Mouse (Mus musculus) hindbrain, postnatal 0 days (tissue): ENCODE measurements around the gene March9. TPM values are rescaled to one million over a fixed set of nuclear protein-coding genes. Genes with fewer than 3 reads are reported as not detected.
A peak's percentile ranks its signal among the peaks of the same experiment; 100 is the strongest.

Experiments used
- ATAC-seq: fragments of 200-750 bp; cut with Nextera tagmentation; 2 replicates; pipeline ENCODE4 v1.8.0; 2017; ENCODE audit warnings: mild to moderate bottlenecking, moderate TSS enrichment, moderate library complexity
- DNase-seq: peaks from one replicate; pipeline ENCODE4 v3.0.0-alpha.2; 2015; ENCODE audit warnings: low spot score
- H3K27ac ChIP-seq: fragments of 300-500 bp; sonication (generic); 2 replicates; pipeline ENCODE4 v1.5.1; 2014; ENCODE audit warnings: mild to moderate bottlenecking
- H3K27me3 ChIP-seq: fragments of 300-500 bp; sonication (generic); 2 replicates; pipeline ENCODE4 v1.6.1; 2014; ENCODE audit warnings: low read length, mixed read lengths; ENCODE audit not compliant: insufficient read depth
- H3K36me3 ChIP-seq: fragments of 300-500 bp; sonication (generic); 2 replicates; pipeline ENCODE4 v1.6.1; 2014; ENCODE audit warnings: low read length, mixed read lengths; ENCODE audit not compliant: insufficient read depth
- H3K4me1 ChIP-seq: fragments of 300-500 bp; sonication (generic); 2 replicates; pipeline ENCODE4 v1.6.1; 2014; ENCODE audit warnings: antibody characterized with exemption, low read length, mixed read lengths; ENCODE audit not compliant: insufficient read depth
- H3K4me2 ChIP-seq: fragments of 300-500 bp; sonication (generic); 2 replicates; pipeline ENCODE4 v1.6.1; 2014; ENCODE audit warnings: low read depth, mild to moderate bottlenecking, low read length, moderate library complexity, mixed read lengths
- H3K4me3 ChIP-seq: fragments of 300-500 bp; sonication (generic); 2 replicates; pipeline ENCODE4 v1.5.1; 2014; ENCODE audit warnings: low read length
- H3K9ac ChIP-seq: fragments of 300-500 bp; sonication (generic); replicated peaks from 2 replicates; pipeline ENCODE4 v1.6.1; 2014; ENCODE audit warnings: mild to moderate bottlenecking, low read length, moderate library complexity, mixed read lengths
- H3K9me3 ChIP-seq: fragments of 300-500 bp; sonication (generic); 2 replicates; pipeline ENCODE4 v1.6.1; 2016; ENCODE audit warnings: low read length, mixed read lengths
- CTCF ChIP-seq: IDR thresholded peaks from 2 replicates; pipeline ENCODE4 v1.5.1; 2016; ENCODE audit warnings: antibody characterized with exemption, control low read depth, low read depth
- WGBS: fragments of 180-500 bp; shearing (Covaris S2); extraction: QIAGEN DNeasy Blood & Tissue Kit; methylation state at CpG from one replicate; pipeline ENCODE4 v1.1.7; 2014; 5-methylcytosine and 5-hydroxymethylcytosine counted together
- polyA plus RNA-seq: library from polyadenylated mRNA; unstranded; fragments of >200 nt; fragmentation: Nextera tagmentation; extraction: Ambion mirVana; gene quantifications from 2 replicates; pipeline ENCODE4 v1.2.1, GENCODE M21; 2015
- total RNA-seq: library from RNA; depleted of rRNA; stranded (reverse); fragments of >200 nt; gene quantifications from 2 replicates; pipeline ENCODE4 v1.2.3, GENCODE M21; 2014

March9 gene
- total and polyA plus RNA-seq, 2 experiments from 2014 or later = 6.7 to 80.1 TPM

- WGBS = 2% methylated on average over 48 of the region's 48 CpGs
- Histone ChIP-seq H3K4me1 (peaks cover 20% of the 10 kb centered on the region), H3K4me3 (peak overlapping the region; percentile 72), H3K27ac (peak overlapping the region; percentile 22; the same call in 1 of the 2 replicates), H3K36me3 (0 out of 2 replicates have a peak, but pooled peaks cover 13% of the 10 kb centered on the region), H3K9me3 (no peaks in the 10 kb centered on the region), H3K9ac (peak overlapping the region; percentile 87), H3K27me3 (no peaks in the 10 kb centered on the region), H3K4me2 (peak overlapping the region; percentile 87)
- DNase-seq (peak; percentile 34), ATAC-seq (no peak)
- peak; percentile 29 for TF ChIP-seq CTCF
These were observed 21.2 kb upstream of the March9 start for GRCm38 (mm10) chr10:127080901-127081780.

GRCm38 (mm10) chr10:127079665-127080391 lies 19.8 kb upstream of the March9 start:
- peak overlapping the region; percentile 72 for H3K4me3 ChIP-seq
- peak overlapping the region; percentile 87 for H3K9ac ChIP-seq
- H3K27me3 ChIP-seq = no peaks in the 10 kb centered on the region
- H3K4me2 ChIP-seq = peak overlapping the region; percentile 87
- WGBS = 1% methylated on average over 69 of the region's 70 CpGs
- H3K36me3 ChIP-seq = 0 out of 2 replicates have a peak, but pooled peaks cover 11% of the 10 kb centered on the region
- TF ChIP-seq CTCF = peak; percentile 32
- H3K9me3 ChIP-seq = no peaks in the 10 kb centered on the region
- H3K27ac ChIP-seq = peak overlapping the region; percentile 87
- peaks cover 20% of the 10 kb centered on the region for H3K4me1 ChIP-seq
- peak; percentile 71 for DNase-seq
- ATAC-seq = 0 out of 2 replicates have a peak, but pooled peaks have one; percentile 4

- under 1% methylated on average over 31 of the region's 49 CpGs for WGBS
- peak; percentile 92 for DNase-seq
- Histone ChIP-seq H3K4me2 (peak overlapping the region; percentile 87), H3K9me3 (no peaks in the 10 kb centered on the region), H3K4me3 (peak overlapping the region; percentile 72), H3K9ac (peak overlapping the region; percentile 87), H3K27me3 (no peaks in the 10 kb centered on the region), H3K27ac (peak overlapping the region; percentile 87), H3K36me3 (0 out of 2 replicates have a peak, but pooled peaks cover 3% of the 10 kb centered on the region), H3K4me1 (peaks cover 20% of the 10 kb centered on the region)
- no peak for TF ChIP-seq CTCF
- peak; percentile 77 for ATAC-seq
These were observed 18.9 kb upstream of the March9 start for GRCm38 (mm10) chr10:127078677-127079575.

GRCm38 (mm10) chr10:127078001-127078676 lies 18.2 kb upstream of the March9 start:
- WGBS = 1% methylated on average over 12 of the region's 12 CpGs
- peak overlapping the region; percentile 40 for H3K9ac ChIP-seq
- no peak for TF ChIP-seq CTCF
- H3K27ac ChIP-seq = peak overlapping the region; percentile 87
- no peaks in the 10 kb centered on the region for H3K36me3 ChIP-seq
- DNase-seq (peak; percentile 76), ATAC-seq (peak; percentile 55)
- no peaks in the 10 kb centered on the region for H3K9me3 ChIP-seq
- H3K4me1 ChIP-seq = peaks cover 20% of the 10 kb centered on the region
- peak overlapping the region; percentile 87 for H3K4me2 ChIP-seq
- H3K4me3 ChIP-seq = peak overlapping the region; percentile 72
- H3K27me3 ChIP-seq = no peaks in the 10 kb centered on the region

GRCm38 (mm10) chr10:127077515-127077914 lies 17.5 kb upstream of the March9 start:
- no peak for TF ChIP-seq CTCF
- ATAC-seq = no peak
- no peaks in the 10 kb centered on the region for H3K36me3 ChIP-seq
- no peaks in the 10 kb centered on the region for H3K9me3 ChIP-seq
- DNase-seq = peak; percentile 21
- peaks cover 20% of the 10 kb centered on the region for H3K4me1 ChIP-seq
- H3K9ac ChIP-seq = peak overlapping the region; percentile 40
- peak overlapping the region; percentile 72 for H3K4me3 ChIP-seq
- WGBS = 3% methylated on average over 10 of the region's 10 CpGs
- no peaks in the 10 kb centered on the region for H3K27me3 ChIP-seq
- H3K4me2 ChIP-seq = peak overlapping the region; percentile 87
- H3K27ac ChIP-seq = peak overlapping the region; percentile 87
